Mouse (Mus musculus): ENCODE results near the gene Nptx1. TPM values are rescaled to one million over a fixed set of nuclear protein-coding genes. Genes with fewer than 3 reads are reported as not detected.

The Nptx1 gene
- 2.0 and 2.2 TPM in 2 replicates for polyA plus RNA-seq (2015; fragmentation: Nextera tagmentation; extraction: Ambion mirVana)

GRCm38 (mm10) chr11:119547183-119547921 lies at the start of gene Nptx1:
Gene Nptx1 (minus strand): TSS chr11:119547753.
- ATAC-seq (ENCODE audit: low FRiP score, low read depth), result 0 out of 2 replicates have a peak, but pooled peaks have one; percentile 13
- WGBS, result under 1% methylated on average over 89 of the region's 90 CpGs
- Histone ChIP-seq H3K27ac (no peak within 1 kb of the TSS), H3K4me2 (replicated peaks) (peak within 1 kb of the TSS; percentile 99), H3K9me3 (no peaks in the 10 kb centered on the region), H3K27me3 (peaks cover 100% of the 10 kb centered on the region), H3K9ac (peak within 1 kb of the TSS; percentile 70), H3K4me3 (peak within 1 kb of the TSS; percentile 61), H3K4me1 (peaks cover 54% of the 10 kb centered on the region), H3K36me3 (no peaks in the 10 kb centered on the region)

GRCm38 (mm10) chr11:119593966-119594365 lies 46.4 kb upstream of the Nptx1 start:
- Histone ChIP-seq H3K4me2 (replicated peaks) (no peak overlapping the region), H3K27ac (no peak overlapping the region), H3K4me1 (peaks cover 21% of the 10 kb centered on the region), H3K27me3 (peaks cover 24% of the 10 kb centered on the region; the same call in 1 of the 2 replicates), H3K4me3 (no peak overlapping the region), H3K36me3 (no peaks in the 10 kb centered on the region), H3K9me3 (no peaks in the 10 kb centered on the region), H3K9ac (no peak overlapping the region)
- ATAC-seq (ENCODE audit: low FRiP score, low read depth), result 0 out of 2 replicates have a peak, but pooled peaks have one; percentile 57
- 20% methylated on average over 3 of the region's 3 CpGs for WGBS

- Histone ChIP-seq H3K4me2 (replicated peaks) (no peak overlapping the region), H3K27me3 (peaks cover 14% of the 10 kb centered on the region; the same call in 1 of the 2 replicates), H3K36me3 (no peaks in the 10 kb centered on the region), H3K27ac (no peak overlapping the region), H3K9me3 (no peaks in the 10 kb centered on the region), H3K4me1 (peaks cover 31% of the 10 kb centered on the region), H3K4me3 (no peak overlapping the region), H3K9ac (no peak overlapping the region)
- WGBS, result 83% methylated on average over 7 of the region's 7 CpGs
- no peak for ATAC-seq (ENCODE audit: low FRiP score, low read depth)
Measured at GRCm38 (mm10) chr11:119589242-119589641, 41.7 kb upstream of the Nptx1 start.

GRCm38 (mm10) chr11:119587112-119587511 lies 39.6 kb upstream of the Nptx1 start:
- ATAC-seq (ENCODE audit: low FRiP score, low read depth), result no peak
- Histone ChIP-seq H3K36me3 (no peaks in the 10 kb centered on the region), H3K27ac (no peak overlapping the region), H3K4me3 (no peak overlapping the region), H3K4me1 (peaks cover 17% of the 10 kb centered on the region), H3K27me3 (peaks cover 14% of the 10 kb centered on the region; the same call in 1 of the 2 replicates), H3K9ac (no peak overlapping the region), H3K4me2 (replicated peaks) (no peak overlapping the region), H3K9me3 (no peaks in the 10 kb centered on the region)
- 48% methylated on average over 5 of the region's 5 CpGs for WGBS

GRCm38 (mm10) chr11:119586511-119586910 lies 39.0 kb upstream of the Nptx1 start:
- Histone ChIP-seq H3K4me3 (no peak overlapping the region), H3K9ac (no peak overlapping the region), H3K27ac (no peak overlapping the region; the same call in 1 of the 2 replicates), H3K4me2 (replicated peaks) (no peak overlapping the region), H3K27me3 (0 out of 2 replicates have a peak, but pooled peaks cover 10% of the 10 kb centered on the region), H3K36me3 (no peaks in the 10 kb centered on the region), H3K9me3 (no peaks in the 10 kb centered on the region), H3K4me1 (peaks cover 17% of the 10 kb centered on the region)
- no peak for ATAC-seq (ENCODE audit: low FRiP score, low read depth)
- 80% methylated on average over 4 of the region's 4 CpGs for WGBS

GRCm38 (mm10) chr11:119577721-119578120 lies 30.2 kb upstream of the Nptx1 start:
- ATAC-seq (ENCODE audit: low FRiP score, low read depth), result no peak
- Histone ChIP-seq H3K4me3 (no peak overlapping the region), H3K27me3 (no peaks in the 10 kb centered on the region), H3K4me2 (replicated peaks) (no peak overlapping the region), H3K36me3 (no peaks in the 10 kb centered on the region), H3K9ac (no peak overlapping the region), H3K27ac (no peak overlapping the region), H3K9me3 (no peaks in the 10 kb centered on the region), H3K4me1 (peaks cover 8% of the 10 kb centered on the region)
- WGBS, result 92% methylated on average over 2 of the region's 2 CpGs

GRCm38 (mm10) chr11:119576855-119577254 lies 29.3 kb upstream of the Nptx1 start:
- Histone ChIP-seq H3K36me3 (no peaks in the 10 kb centered on the region), H3K27me3 (no peaks in the 10 kb centered on the region), H3K9me3 (no peaks in the 10 kb centered on the region), H3K9ac (no peak overlapping the region), H3K27ac (no peak overlapping the region), H3K4me3 (no peak overlapping the region), H3K4me1 (peaks cover 8% of the 10 kb centered on the region), H3K4me2 (replicated peaks) (no peak overlapping the region)
- ATAC-seq (ENCODE audit: low FRiP score, low read depth), result no peak
- 14% methylated on average over 4 of the region's 4 CpGs for WGBS

GRCm38 (mm10) chr11:119572316-119573010 lies 24.9 kb upstream of the Nptx1 start:
- Histone ChIP-seq H3K9ac (no peak overlapping the region), H3K27ac (no peak overlapping the region), H3K4me1 (peaks cover 8% of the 10 kb centered on the region), H3K36me3 (no peaks in the 10 kb centered on the region), H3K4me2 (replicated peaks) (no peak overlapping the region), H3K27me3 (0 out of 2 replicates have a peak, but pooled peaks cover 3% of the 10 kb centered on the region), H3K4me3 (no peak overlapping the region), H3K9me3 (no peaks in the 10 kb centered on the region)
- no peak for ATAC-seq (ENCODE audit: low FRiP score, low read depth)
- 68% methylated on average over 15 of the region's 15 CpGs for WGBS

- H3K9me3 ChIP-seq, result no peaks in the 10 kb centered on the region
- H3K4me1 ChIP-seq, result peaks cover 9% of the 10 kb centered on the region; the same call in 1 of the 2 replicates
- no peak overlapping the region for H3K9ac ChIP-seq
- H3K27ac ChIP-seq, result no peak overlapping the region
- H3K4me3 ChIP-seq, result no peak overlapping the region
- H3K27me3 ChIP-seq, result peaks cover 43% of the 10 kb centered on the region
- H3K36me3 ChIP-seq, result no peaks in the 10 kb centered on the region
- ATAC-seq (ENCODE audit: low FRiP score, low read depth), result no peak
- 54% methylated on average over 5 of the region's 5 CpGs for WGBS
- H3K4me2 ChIP-seq (replicated peaks), result no peak overlapping the region
Measured at GRCm38 (mm10) chr11:119566188-119566587, 18.6 kb upstream of the Nptx1 start.

GRCm38 (mm10) chr11:119565684-119566083 lies 18.1 kb upstream of the Nptx1 start:
- Histone ChIP-seq H3K36me3 (no peaks in the 10 kb centered on the region), H3K27me3 (peaks cover 47% of the 10 kb centered on the region), H3K4me1 (peaks cover 9% of the 10 kb centered on the region; the same call in 1 of the 2 replicates), H3K27ac (no peak overlapping the region), H3K4me2 (replicated peaks) (no peak overlapping the region), H3K4me3 (no peak overlapping the region), H3K9me3 (no peaks in the 10 kb centered on the region), H3K9ac (no peak overlapping the region)
- 46% methylated on average over 10 of the region's 10 CpGs for WGBS
- no peak for ATAC-seq (ENCODE audit: low FRiP score, low read depth)

- ATAC-seq (ENCODE audit: low FRiP score, low read depth), result no peak
- WGBS, result 69% methylated on average over 7 of the region's 7 CpGs
- no peaks in the 10 kb centered on the region for H3K36me3 ChIP-seq
- H3K9ac ChIP-seq, result no peak overlapping the region
- H3K9me3 ChIP-seq, result no peaks in the 10 kb centered on the region
- no peak overlapping the region for H3K27ac ChIP-seq
- peaks cover 9% of the 10 kb centered on the region; the same call in 1 of the 2 replicates for H3K4me1 ChIP-seq
- no peak overlapping the region for H3K4me2 ChIP-seq (replicated peaks)
- no peak overlapping the region for H3K4me3 ChIP-seq
- peaks cover 46% of the 10 kb centered on the region for H3K27me3 ChIP-seq
Measured at GRCm38 (mm10) chr11:119565021-119565420, 17.5 kb upstream of the Nptx1 start.

- Histone ChIP-seq H3K4me1 (peaks cover 14% of the 10 kb centered on the region), H3K9ac (no peak overlapping the region; the same call in 1 of the 2 replicates), H3K27me3 (peaks cover 44% of the 10 kb centered on the region), H3K9me3 (no peaks in the 10 kb centered on the region), H3K4me3 (no peak overlapping the region), H3K4me2 (replicated peaks) (no peak overlapping the region), H3K36me3 (no peaks in the 10 kb centered on the region), H3K27ac (no peak overlapping the region)
- WGBS, result 85% methylated on average over 10 of the region's 10 CpGs
- ATAC-seq (ENCODE audit: low FRiP score, low read depth), result no peak
Measured at GRCm38 (mm10) chr11:119564383-119564782, 16.8 kb upstream of the Nptx1 start.
